Mouse (Mus musculus): ENCODE data around the gene Rapgef4.

DNA sequence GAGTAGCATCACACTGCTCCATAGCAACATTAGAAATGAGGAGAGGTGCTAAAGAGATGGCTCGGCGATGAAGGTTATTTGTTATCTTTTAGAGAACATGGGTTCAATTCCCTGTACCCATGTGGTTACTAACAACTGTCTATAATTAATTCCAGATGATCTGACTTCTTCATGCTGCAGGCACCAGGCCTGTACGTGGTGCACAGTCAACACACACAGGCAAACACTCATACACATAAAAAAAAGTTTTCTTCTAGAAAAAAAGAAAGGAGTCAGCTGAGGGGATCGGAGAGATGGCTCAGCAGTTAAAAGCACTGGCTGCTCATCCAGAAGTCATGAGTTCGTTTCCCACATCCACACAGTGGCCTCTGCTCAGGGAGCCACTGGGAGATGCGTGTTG lies 314.0 kb downstream of the Rapgef4 start:
- no peak for TF ChIP-seq CTCF (IDR thresholded peaks at IDR 0.05; ENCODE audit: borderline replicate concordance, extremely low read depth, insufficient read depth, insufficient read length)
- no peak for TF ChIP-seq POLR2A (IDR thresholded peaks at IDR 0.05; ENCODE audit: borderline replicate concordance, extremely low read depth, insufficient read depth, insufficient read length, poor library complexity, severe bottlenecking)

Measured in brain, embryonic 14.5 days (tissue).